Mouse (Mus musculus) midbrain, embryonic 10.5 days (tissue): ENCODE data around the gene Rps6ka6. TPM values are rescaled to one million over a fixed set of nuclear protein-coding genes. Genes with fewer than 3 reads are reported as not detected.

ENCODE experiments used
- DNase-seq: peaks from one replicate; pipeline ENCODE4 v3.0.0-alpha.2; 2017; ENCODE audit warnings: low spot score
- H3K27ac ChIP-seq: fragments of 300-500 bp; sonication (generic); replicated peaks from 2 replicates; pipeline ENCODE4 v1.5.1; 2016; ENCODE audit warnings: mild to moderate bottlenecking
- H3K27me3 ChIP-seq: fragments of 300-500 bp; sonication (generic); 2 replicates; pipeline ENCODE4 v1.6.1; 2016; ENCODE audit warnings: low read depth, mild to moderate bottlenecking; ENCODE audit not compliant: poor library complexity, severe bottlenecking
- H3K36me3 ChIP-seq: fragments of 300-500 bp; sonication (generic); 2 replicates; pipeline ENCODE4 v1.6.1; 2016; ENCODE audit warnings: mild to moderate bottlenecking, moderate library complexity
- H3K4me1 ChIP-seq: fragments of 300-500 bp; sonication (generic); 2 replicates; pipeline ENCODE4 v1.6.1; 2016
- H3K4me3 ChIP-seq: fragments of 300-500 bp; sonication (generic); 2 replicates; pipeline ENCODE4 v1.5.1; 2016; ENCODE audit warnings: mild to moderate bottlenecking, moderate library complexity
- H3K9me3 ChIP-seq: fragments of 300-500 bp; sonication (generic); replicated peaks from 2 replicates; pipeline ENCODE4 v1.6.1; 2016; ENCODE audit warnings: mild to moderate bottlenecking
- WGBS: fragments of 180-500 bp; shearing (Covaris S2); methylation state at CpG from one replicate; pipeline ENCODE4 v1.1.7; 2016; 5-methylcytosine and 5-hydroxymethylcytosine counted together
- polyA plus RNA-seq: library from polyadenylated mRNA; unstranded; fragments of >200 nt; fragmentation: Nextera tagmentation; extraction: Ambion mirVana; gene quantifications from 2 replicates; pipeline ENCODE4 v1.2.1, GENCODE M21; 2016

Rps6ka6 gene
- polyA plus RNA-seq, result 57.1 and 60.6 TPM in 2 replicates

DNA sequence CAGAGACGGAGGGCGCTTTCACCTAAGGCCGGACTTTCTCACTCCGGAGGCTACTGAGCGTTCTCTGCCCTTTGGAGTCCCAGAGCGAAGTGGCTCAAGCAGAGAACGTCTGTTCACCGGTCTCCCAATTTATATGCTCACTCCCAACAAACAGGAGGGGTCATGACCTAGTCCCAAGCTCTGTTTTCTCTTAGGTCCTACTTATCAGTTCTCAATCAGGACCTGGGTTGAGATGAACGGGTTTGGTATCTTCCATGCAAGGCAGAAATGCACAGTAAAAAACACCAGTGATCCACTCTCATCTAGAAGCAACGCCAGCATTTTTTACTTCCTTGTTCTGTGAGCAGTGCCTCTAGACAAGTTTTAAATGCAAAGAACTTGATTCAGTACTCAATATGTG, at the start of gene Rps6ka6:
Gene Rps6ka6 (minus strand): TSS at position 101 of the 400 bp plus-strand sequence.
- no peak within 1 kb of the TSS for H3K27ac ChIP-seq
- H3K4me1 ChIP-seq, result no peaks in the 10 kb centered on the region
- no peaks in the 10 kb centered on the region for H3K9me3 ChIP-seq
- DNase-seq, result no peak
- H3K27me3 ChIP-seq, result no peaks in the 10 kb centered on the region
- 75% methylated on average over 10 of the region's 10 CpGs for WGBS
- H3K4me3 ChIP-seq, result no peak within 1 kb of the TSS
- no peaks in the 10 kb centered on the region for H3K36me3 ChIP-seq

- Histone ChIP-seq H3K27ac (no peak overlapping the region), H3K36me3 (no peaks in the 10 kb centered on the region), H3K9me3 (no peaks in the 10 kb centered on the region), H3K4me3 (no peak overlapping the region), H3K27me3 (no peaks in the 10 kb centered on the region), H3K4me1 (no peaks in the 10 kb centered on the region)
- DNase-seq, result no peak
- 90% methylated on average over 2 of the region's 2 CpGs for WGBS
Measured at GRCm38 (mm10) chrX:111577044-111577443, 39.3 kb upstream of the Rps6ka6 start.

- Histone ChIP-seq H3K9me3 (no peaks in the 10 kb centered on the region), H3K4me3 (no peak overlapping the region), H3K36me3 (no peaks in the 10 kb centered on the region), H3K27me3 (0 out of 2 replicates have a peak, but pooled peaks cover 4% of the 10 kb centered on the region), H3K27ac (no peak overlapping the region), H3K4me1 (no peaks in the 10 kb centered on the region)
- DNase-seq, result no peak
- 83% methylated on average over 1 of the region's 1 CpGs for WGBS
Measured at GRCm38 (mm10) chrX:111518206-111518605, 19.6 kb downstream of the Rps6ka6 start.

- Histone ChIP-seq H3K9me3 (no peaks in the 10 kb centered on the region), H3K4me3 (peak overlapping the region; percentile 68), H3K27me3 (no peaks in the 10 kb centered on the region), H3K27ac (peak overlapping the region; percentile 90), H3K36me3 (no peaks in the 10 kb centered on the region), H3K4me1 (no peaks in the 10 kb centered on the region)
- 21% methylated on average over 12 of the region's 12 CpGs for WGBS
- DNase-seq, result no peak
Measured at GRCm38 (mm10) chrX:111463565-111464093, 74.1 kb downstream of the Rps6ka6 start.

DNA sequence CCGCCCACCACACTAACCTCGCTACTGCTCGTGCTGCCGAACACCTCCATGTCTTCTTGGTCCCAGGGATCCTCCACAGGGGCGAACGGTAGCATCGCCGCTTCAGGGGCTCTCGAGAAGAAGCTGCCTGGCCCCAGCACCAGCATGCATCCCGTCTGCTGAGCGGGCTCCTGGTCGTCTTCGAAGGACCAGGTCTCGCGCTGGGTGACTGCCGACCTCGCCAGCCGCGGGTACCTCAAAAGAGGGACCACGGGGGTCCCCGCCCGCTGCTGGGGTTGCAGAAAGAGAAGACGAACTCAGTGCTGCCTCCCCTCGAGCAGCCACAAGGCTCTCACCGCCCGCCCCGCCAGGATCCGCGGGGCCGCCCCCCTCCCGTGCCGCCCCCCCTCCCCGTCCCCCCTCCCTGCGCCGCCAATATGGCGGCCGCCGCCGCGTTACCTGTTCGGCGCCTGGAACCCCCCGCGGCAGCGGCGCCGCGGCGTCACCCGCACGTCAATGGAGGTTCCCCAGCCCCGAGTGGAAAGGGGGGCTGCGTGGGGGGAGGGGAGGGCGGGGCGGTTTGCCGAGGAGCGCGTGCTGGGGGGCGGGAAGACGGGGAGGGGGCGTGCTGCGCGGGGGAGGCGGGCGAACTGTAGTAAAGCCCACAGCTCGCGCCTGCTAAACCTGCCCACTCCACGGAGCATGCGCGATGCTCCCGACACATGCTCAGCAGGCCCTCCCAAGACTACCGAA, 74.8 kb downstream of the Rps6ka6 start:
- Histone ChIP-seq H3K27me3 (no peaks in the 10 kb centered on the region), H3K4me1 (no peaks in the 10 kb centered on the region), H3K4me3 (peak overlapping the region; percentile 68), H3K9me3 (no peaks in the 10 kb centered on the region), H3K27ac (peak overlapping the region; percentile 90), H3K36me3 (no peaks in the 10 kb centered on the region)
- peak; percentile 75 for DNase-seq
- 20% methylated on average over 43 of the region's 72 CpGs for WGBS

DNA sequence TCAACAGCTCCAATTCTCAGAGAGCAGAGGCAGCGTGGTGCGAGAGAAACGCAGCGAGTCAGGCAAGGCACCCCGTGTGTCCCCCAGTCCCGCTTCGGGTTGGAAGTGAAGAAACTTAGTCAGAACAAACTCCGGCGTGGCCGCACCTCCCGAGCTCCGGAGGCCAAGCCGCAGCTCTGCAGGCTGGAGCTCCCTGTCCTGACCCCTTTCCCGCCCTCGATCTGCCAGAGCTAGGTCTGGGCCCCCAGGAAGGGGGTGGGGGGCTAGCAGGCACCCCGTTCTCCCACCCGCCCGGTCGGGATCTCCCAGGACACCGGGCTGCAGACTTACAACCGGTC, 75.3 kb downstream of the Rps6ka6 start:
- Histone ChIP-seq H3K4me1 (no peaks in the 10 kb centered on the region), H3K9me3 (no peaks in the 10 kb centered on the region), H3K27me3 (no peaks in the 10 kb centered on the region), H3K4me3 (peak overlapping the region; percentile 68), H3K27ac (peak overlapping the region; percentile 90), H3K36me3 (no peaks in the 10 kb centered on the region)
- no peak for DNase-seq
- 16% methylated on average over 19 of the region's 21 CpGs for WGBS

DNA sequence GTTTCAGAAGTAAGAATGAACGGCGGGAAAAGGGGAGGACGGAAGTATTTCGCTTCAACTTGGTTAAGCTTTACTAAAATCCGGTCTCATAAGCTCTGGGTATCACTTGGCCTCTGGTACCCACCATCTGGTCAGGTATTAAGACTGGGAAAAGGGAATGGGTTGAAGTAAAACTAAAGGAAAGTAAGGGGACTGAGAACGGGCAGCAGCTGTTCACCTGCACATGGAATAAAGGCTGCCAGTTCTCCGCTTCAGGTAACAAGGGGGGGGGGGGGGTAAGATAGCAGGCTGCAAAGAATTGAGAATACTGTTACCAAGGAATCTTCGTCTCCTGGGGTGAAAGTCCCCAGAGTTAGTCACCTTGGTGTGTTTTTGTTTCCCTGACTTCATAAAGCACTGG, 75.7 kb downstream of the Rps6ka6 start:
- H3K36me3 ChIP-seq, result no peaks in the 10 kb centered on the region
- H3K4me1 ChIP-seq, result no peaks in the 10 kb centered on the region
- H3K4me3 ChIP-seq, result peak overlapping the region; percentile 68
- DNase-seq, result no peak
- peak overlapping the region; percentile 90 for H3K27ac ChIP-seq
- H3K9me3 ChIP-seq, result no peaks in the 10 kb centered on the region
- 24% methylated on average over 8 of the region's 8 CpGs for WGBS
- H3K27me3 ChIP-seq, result no peaks in the 10 kb centered on the region

DNA sequence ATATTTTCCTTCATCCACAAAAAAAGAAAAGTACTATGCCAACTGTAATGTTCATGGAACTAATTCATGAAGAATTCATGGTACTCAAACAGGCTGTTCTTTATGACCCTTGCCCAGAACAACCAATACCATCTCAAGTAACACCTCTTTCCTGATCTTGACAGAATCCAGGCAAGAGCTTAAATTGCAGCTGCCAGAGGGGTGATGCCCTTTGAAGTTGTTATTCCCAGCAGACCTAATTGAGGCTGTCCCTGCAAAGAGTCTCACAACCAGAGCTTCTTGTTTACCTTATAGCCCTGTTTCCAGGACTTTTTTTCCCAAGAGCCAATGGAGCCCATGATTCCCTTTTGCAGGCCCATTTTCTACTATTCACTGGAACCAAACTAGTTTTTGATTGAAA, 77.6 kb downstream of the Rps6ka6 start:
- Histone ChIP-seq H3K36me3 (no peaks in the 10 kb centered on the region), H3K9me3 (no peaks in the 10 kb centered on the region), H3K4me3 (no peak overlapping the region), H3K27me3 (no peaks in the 10 kb centered on the region), H3K27ac (no peak overlapping the region), H3K4me1 (no peaks in the 10 kb centered on the region)
- no peak for DNase-seq

- H3K27me3 ChIP-seq, result no peaks in the 10 kb centered on the region
- DNase-seq, result no peak
- no peaks in the 10 kb centered on the region for H3K4me1 ChIP-seq
- no peaks in the 10 kb centered on the region for H3K36me3 ChIP-seq
- no peaks in the 10 kb centered on the region for H3K9me3 ChIP-seq
- H3K27ac ChIP-seq, result no peak overlapping the region
- H3K4me3 ChIP-seq, result no peak overlapping the region
Measured at GRCm38 (mm10) chrX:111436571-111436970, 101.2 kb downstream of the Rps6ka6 start.

DNA sequence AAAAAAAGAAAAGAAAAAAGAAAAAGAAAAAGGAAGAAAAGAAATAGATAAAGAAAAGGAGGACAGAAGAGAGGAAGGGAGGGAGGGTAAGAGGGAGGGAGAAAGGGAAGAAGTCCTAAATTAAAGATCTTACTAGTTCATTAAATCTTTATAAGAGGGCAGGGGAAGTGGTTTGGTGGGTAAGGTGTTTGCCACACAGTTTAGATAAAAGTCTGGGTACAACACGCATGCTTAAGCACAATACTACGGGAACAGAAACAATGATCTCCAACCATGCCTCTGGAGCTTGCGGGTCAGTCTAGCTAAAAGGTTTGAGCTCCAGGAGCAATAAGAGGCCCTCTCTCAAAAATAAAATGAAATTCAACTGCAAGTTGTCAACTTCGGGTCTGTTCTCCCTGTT, 123.0 kb downstream of the Rps6ka6 start:
- no peak for DNase-seq
- Histone ChIP-seq H3K27me3 (no peaks in the 10 kb centered on the region), H3K36me3 (no peaks in the 10 kb centered on the region), H3K27ac (no peak overlapping the region), H3K9me3 (no peaks in the 10 kb centered on the region), H3K4me1 (no peaks in the 10 kb centered on the region), H3K4me3 (no peak overlapping the region)
- 87% methylated on average over 4 of the region's 4 CpGs for WGBS

- no peaks in the 10 kb centered on the region for H3K36me3 ChIP-seq
- H3K4me3 ChIP-seq, result no peak overlapping the region
- H3K27me3 ChIP-seq, result no peaks in the 10 kb centered on the region
- H3K27ac ChIP-seq, result no peak overlapping the region
- WGBS, result 87% methylated on average over 2 of the region's 2 CpGs
- H3K4me1 ChIP-seq, result no peaks in the 10 kb centered on the region
- no peak for DNase-seq
- H3K9me3 ChIP-seq, result no peaks in the 10 kb centered on the region
Measured at GRCm38 (mm10) chrX:111404816-111405215, 132.9 kb downstream of the Rps6ka6 start.

DNA sequence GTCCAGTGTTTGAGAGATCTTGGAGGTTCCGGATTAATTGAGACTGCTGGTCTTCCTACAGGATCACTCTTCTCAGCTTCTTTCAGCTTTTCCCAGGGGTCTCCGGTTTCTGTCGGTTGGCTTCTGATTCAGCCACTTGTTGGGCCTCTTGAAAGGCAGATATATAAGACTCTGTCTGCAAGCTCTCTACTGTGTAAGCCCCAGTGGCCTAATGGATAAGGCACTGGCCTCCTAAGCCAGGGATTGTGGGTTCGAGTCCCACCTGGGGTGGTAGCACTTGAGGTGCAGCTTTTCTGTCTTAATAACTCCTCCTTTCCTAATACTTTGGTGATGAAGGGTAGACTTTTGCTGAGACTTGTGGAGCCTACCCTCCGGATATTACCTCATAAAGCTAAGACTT, 160.7 kb downstream of the Rps6ka6 start:
- Histone ChIP-seq H3K27me3 (no peaks in the 10 kb centered on the region), H3K36me3 (no peaks in the 10 kb centered on the region), H3K9me3 (no peaks in the 10 kb centered on the region), H3K4me1 (no peaks in the 10 kb centered on the region), H3K4me3 (no peak overlapping the region), H3K27ac (no peak overlapping the region)
- WGBS, result 78% methylated on average over 5 of the region's 5 CpGs
- no peak for DNase-seq

- no peak for DNase-seq
- Histone ChIP-seq H3K9me3 (no peaks in the 10 kb centered on the region), H3K27ac (no peak overlapping the region), H3K27me3 (no peaks in the 10 kb centered on the region), H3K4me1 (no peaks in the 10 kb centered on the region), H3K4me3 (no peak overlapping the region), H3K36me3 (no peaks in the 10 kb centered on the region)
- 63% methylated on average over 1 of the region's 1 CpGs for WGBS
Measured at GRCm38 (mm10) chrX:111374177-111374576, 163.6 kb downstream of the Rps6ka6 start.
